Mouse (Mus musculus) T-helper 17 cell (primary cell): ENCODE measurements around the gene Gxylt2.

Experiments used
- in situ Hi-C, 2 experiments: fragments of 300-600 bp; cut with MboI, MseI; formaldehyde crosslinking; loops; 1 replicate in 1 of 2; 2 replicates in 1 of 2; pipeline ENCODE4 v1.15.1; 2025; ENCODE audit warnings: high pct_unique_total_duplicates in 2 of 2

Gene Gxylt2

GRCm38 (mm10) chr6:100715296-100715828 is 10.8 kb downstream of the Gxylt2 start:
- in situ Hi-C loops, result no loop called here

- in situ Hi-C loops, result no loop called here
These were observed 11.6 kb downstream of the Gxylt2 start for GRCm38 (mm10) chr6:100716152-100716551.

GRCm38 (mm10) chr6:100716817-100717216 is 12.3 kb downstream of the Gxylt2 start:
- in situ Hi-C loops, result no loop called here

GRCm38 (mm10) chr6:100720098-100720501 is 15.6 kb downstream of the Gxylt2 start:
- in situ Hi-C loops, result no loop called here

- in situ Hi-C loops, result no loop called here
These were observed 16.6 kb downstream of the Gxylt2 start for GRCm38 (mm10) chr6:100720882-100721721.

GRCm38 (mm10) chr6:100731996-100732375 is 27.5 kb downstream of the Gxylt2 start:
- in situ Hi-C loops, result loop anchor here in 1 of 2 experiments (10.0 kb wide), 1 partner anchor 1703 kb away; no protein-coding TSS in a partner anchor

GRCm38 (mm10) chr6:100732376-100733021 is 28.0 kb downstream of the Gxylt2 start:
- in situ Hi-C loops, result loop anchor here in 1 of 2 experiments (10.0 kb wide), 1 partner anchor 1702 kb away; no protein-coding TSS in a partner anchor

- in situ Hi-C loops, result loop anchor here in 1 of 2 experiments (10.0 kb wide), 1 partner anchor 1702 kb away; no protein-coding TSS in a partner anchor
These were observed 28.7 kb downstream of the Gxylt2 start for GRCm38 (mm10) chr6:100733218-100733617.

- in situ Hi-C loops, result loop anchor here in 1 of 2 experiments (10.0 kb wide), 1 partner anchor 1700 kb away; no protein-coding TSS in a partner anchor
These were observed 29.8 kb downstream of the Gxylt2 start for GRCm38 (mm10) chr6:100734321-100734720.

GRCm38 (mm10) chr6:100758431-100759208 is 54.1 kb downstream of the Gxylt2 start:
- in situ Hi-C loops, result no loop called here

- in situ Hi-C loops, result no loop called here
These were observed 63.2 kb downstream of the Gxylt2 start for GRCm38 (mm10) chr6:100767756-100768155.

- in situ Hi-C loops, result no loop called here
These were observed 71.5 kb downstream of the Gxylt2 start for GRCm38 (mm10) chr6:100775923-100776505.

- in situ Hi-C loops, result no loop called here
These were observed 74.1 kb downstream of the Gxylt2 start for GRCm38 (mm10) chr6:100778595-100778994.

- in situ Hi-C loops, result no loop called here
These were observed 75.9 kb downstream of the Gxylt2 start for GRCm38 (mm10) chr6:100780421-100780820.

- in situ Hi-C loops, result no loop called here
These were observed 77.1 kb downstream of the Gxylt2 start for GRCm38 (mm10) chr6:100781644-100782043.

GRCm38 (mm10) chr6:100787726-100788125 is 83.2 kb downstream of the Gxylt2 start:
- in situ Hi-C loops, result no loop called here

GRCm38 (mm10) chr6:100789161-100789560 is 84.6 kb downstream of the Gxylt2 start:
- in situ Hi-C loops, result no loop called here

- in situ Hi-C loops, result no loop called here
These were observed 87.6 kb downstream of the Gxylt2 start for GRCm38 (mm10) chr6:100792055-100792659.

GRCm38 (mm10) chr6:100792973-100793769 is 88.6 kb downstream of the Gxylt2 start:
- in situ Hi-C loops, result no loop called here

GRCm38 (mm10) chr6:100795797-100796196 is 91.3 kb downstream of the Gxylt2 start:
- in situ Hi-C loops, result no loop called here
